Mouse (Mus musculus): ENCODE data around the gene Synpo2l.

Synpo2l gene

GRCm38 (mm10) chr14:20694185-20694883, 26.2 kb upstream of the Synpo2l start:
- ChIA-PET CTCF (interaction anchor here in 1 of 4 experiments (0.9 to 2.5 kb wide), 4 partner anchors 22 to 104 kb away, joined by 3 to 8 read pairs (median 6); no protein-coding TSS in a partner anchor), POLR2A (interaction anchor here (0.6 to 5.1 kb wide), 23 partner anchors 9 to 381 kb away, joined by 3 to 43 read pairs (median 4); partner anchors contain the start of genes Sec24c (in 3 of the 4), Vcl (in 2 of the 4), Zswim8 (in 2 of the 4) and Adk (in 1 of the 4))

- ChIA-PET POLR2A (interaction anchor here (0.6 to 5.1 kb wide), 21 partner anchors 8 to 1120 kb away, joined by 3 to 43 read pairs (median 4); partner anchors contain the start of genes Sec24c (in 3 of the 4), Zswim8 (in 2 of the 4), Adk (in 1 of the 4) and Ap3m1 (in 1 of the 4)), CTCF (interaction anchor here in 2 of 4 experiments (0.9 to 1.2 kb wide), 3 partner anchors 12 to 105 kb away, joined by 3 read pairs; no protein-coding TSS in a partner anchor)
These were observed 25.5 kb upstream of the Synpo2l start for GRCm38 (mm10) chr14:20693589-20694101.

GRCm38 (mm10) chr14:20691772-20692171, 23.6 kb upstream of the Synpo2l start:
- ChIA-PET POLR2A (interaction anchor here in 2 of 4 experiments (1.9 to 5.1 kb wide), 4 partner anchors 9 to 18 kb away, joined by 7 to 43 read pairs (median 20); partner anchors contain the start of gene Sec24c (in 2 of the 2)), CTCF (no interaction called here)

- ChIA-PET CTCF (no interaction called here), POLR2A (interaction anchor here in 2 of 4 experiments (0.5 to 1.6 kb wide), 6 partner anchors 10 to 213 kb away, joined by 3 to 4 read pairs (median 3); no protein-coding TSS in a partner anchor)
These were observed 20.9 kb upstream of the Synpo2l start for GRCm38 (mm10) chr14:20689009-20689408.

GRCm38 (mm10) chr14:20686576-20686975, 18.4 kb upstream of the Synpo2l start:
- POLR2A ChIA-PET, result interaction anchor here in 2 of 4 experiments (1.0 to 5.3 kb wide), 5 partner anchors 12 to 21 kb away, joined by 3 to 34 read pairs (median 4); partner anchors contain the start of genes Chchd1 (in 1 of the 2), Sec24c (in 1 of the 2) and Zswim8 (in 1 of the 2)
- CTCF ChIA-PET, result interaction anchor here in 1 of 4 experiments (0.6 kb wide), 1 partner anchor 69 kb away, joined by 3 read pairs; no protein-coding TSS in a partner anchor

GRCm38 (mm10) chr14:20682498-20682897, 14.3 kb upstream of the Synpo2l start:
- ChIA-PET CTCF (interaction anchor here in 2 of 4 experiments (0.6 to 2.0 kb wide), 9 partner anchors 9 to 368 kb away, joined by 3 to 5 read pairs (median 3); no protein-coding TSS in a partner anchor), POLR2A (interaction anchor here in 3 of 4 experiments (0.5 to 6.4 kb wide), 16 partner anchors 8 to 246 kb away, joined by 3 to 43 read pairs (median 6); partner anchors contain the start of genes Fut11 (in 3 of the 3), Sec24c (in 2 of the 3), Chchd1 (in 1 of the 3) and Usp54 (in 1 of the 3))

- CTCF ChIA-PET, result interaction anchor here in 1 of 4 experiments (1.1 to 2.0 kb wide), 4 partner anchors 9 to 20 kb away, joined by 3 to 5 read pairs (median 3); no protein-coding TSS in a partner anchor
- POLR2A ChIA-PET, result interaction anchor here in 2 of 4 experiments (1.0 to 6.4 kb wide), 12 partner anchors 8 to 247 kb away, joined by 3 to 43 read pairs (median 8); partner anchors contain the start of genes Fut11 (in 2 of the 2), Sec24c (in 2 of the 2), Chchd1 (in 1 of the 2) and Usp54 (in 1 of the 2)
These were observed 13.6 kb upstream of the Synpo2l start for GRCm38 (mm10) chr14:20681742-20682141.

GRCm38 (mm10) chr14:20677906-20678305, 9.8 kb upstream of the Synpo2l start:
- ChIA-PET CTCF (no interaction called here), POLR2A (interaction anchor here in 1 of 4 experiments (1.3 to 1.7 kb wide), 2 partner anchors 10 to 17 kb away, joined by 3 to 4 read pairs; partner anchors contain the start of gene Fut11)

- ChIA-PET POLR2A (interaction anchor here (0.5 to 5.3 kb wide), 109 partner anchors 8 to 1159 kb away, joined by 3 to 84 read pairs (median 4); partner anchors contain the start of genes Anxa7 (in 3 of the 4), Ppp3cb (in 3 of the 4), Usp54 (in 3 of the 4) and Adk (in 2 of the 4)), CTCF (interaction anchor here (0.5 to 3.4 kb wide), 16 partner anchors 13 to 560 kb away, joined by 3 to 34 read pairs (median 5); partner anchors contain the start of genes Adk (in 1 of the 4), Ap3m1 (in 1 of the 4) and Mrps16 (in 1 of the 4))
These were observed 6.1 kb upstream of the Synpo2l start, which contains the start of gene Sec24c for GRCm38 (mm10) chr14:20674064-20674833. Gene Sec24c, plus strand, starts transcription at chr14:20674308.

- POLR2A ChIA-PET, result interaction anchor here (0.5 to 5.3 kb wide), 99 partner anchors 8 to 1159 kb away, joined by 3 to 84 read pairs (median 5); partner anchors contain the start of genes Anxa7 (in 3 of the 4), Ppp3cb (in 3 of the 4), Usp54 (in 3 of the 4) and Adk (in 2 of the 4)
- CTCF ChIA-PET, result interaction anchor here (0.5 to 3.4 kb wide), 24 partner anchors 8 to 560 kb away, joined by 3 to 34 read pairs (median 4); partner anchors contain the start of genes Adk (in 1 of the 4), Ap3m1 (in 1 of the 4), Cfap70 (in 1 of the 4) and Mrps16 (in 1 of the 4)
These were observed 5.5 kb upstream of the Synpo2l start for GRCm38 (mm10) chr14:20673735-20674063.

- ChIA-PET POLR2A (interaction anchor here in 3 of 4 experiments (0.7 to 5.3 kb wide), 59 partner anchors 10 to 614 kb away, joined by 3 to 84 read pairs (median 6); partner anchors contain the start of genes Ppp3cb (in 3 of the 3), Anxa7 (in 2 of the 3), Fut11 (in 2 of the 3) and Usp54 (in 2 of the 3)), CTCF (interaction anchor here (0.6 to 3.4 kb wide), 24 partner anchors 9 to 559 kb away, joined by 3 to 34 read pairs (median 4); partner anchors contain the start of genes Adk (in 1 of the 4), Ap3m1 (in 1 of the 4), Cfap70 (in 1 of the 4) and Mrps16 (in 1 of the 4))
These were observed 4.8 kb upstream of the Synpo2l start for GRCm38 (mm10) chr14:20672990-20673389.

GRCm38 (mm10) chr14:20667469-20667868, 685 bp downstream of the Synpo2l start:
- CTCF ChIA-PET, result no interaction called here
- POLR2A ChIA-PET, result interaction anchor here in 1 of 4 experiments (1.8 to 1.9 kb wide), 2 partner anchors 27 to 188 kb away, joined by 4 to 6 read pairs; partner anchors contain the start of genes Anxa7 and Usp54

GRCm38 (mm10) chr14:20664436-20664835, 3.7 kb downstream of the Synpo2l start:
- ChIA-PET CTCF (interaction anchor here in 3 of 4 experiments (0.6 to 1.2 kb wide), 3 partner anchors 9 to 88 kb away, joined by 3 read pairs; no protein-coding TSS in a partner anchor), POLR2A (interaction anchor here in 2 of 4 experiments (0.5 to 5.9 kb wide), 9 partner anchors 8 to 409 kb away, joined by 3 to 84 read pairs (median 4); partner anchors contain the start of genes Sec24c (in 2 of the 2), Adk (in 1 of the 2), Anxa7 (in 1 of the 2) and Ap3m1 (in 1 of the 2))

- POLR2A ChIA-PET, result interaction anchor here in 3 of 4 experiments (0.7 to 5.9 kb wide), 9 partner anchors 8 to 833 kb away, joined by 3 to 84 read pairs (median 4); partner anchors contain the start of genes Sec24c (in 2 of the 3), Adk (in 1 of the 3), Anxa7 (in 1 of the 3) and Ap3m1 (in 1 of the 3)
- CTCF ChIA-PET, result interaction anchor here in 2 of 4 experiments (0.8 to 1.2 kb wide), 2 partner anchors 87 to 88 kb away, joined by 3 read pairs; no protein-coding TSS in a partner anchor
These were observed 4.6 kb downstream of the Synpo2l start for GRCm38 (mm10) chr14:20663601-20664000.

- POLR2A ChIA-PET, result interaction anchor here in 3 of 4 experiments (1.2 to 5.9 kb wide), 9 partner anchors 7 to 270 kb away, joined by 3 to 84 read pairs (median 23); partner anchors contain the start of genes Sec24c (in 2 of the 3), Mrps16 (in 1 of the 3) and Usp54 (in 1 of the 3)
These were observed 5.4 kb downstream of the Synpo2l start for GRCm38 (mm10) chr14:20662740-20663139.

More at GRCm38 (mm10) chr14:20662740-20663139, 5.4 kb downstream of the Synpo2l start:
- CTCF ChIA-PET, result interaction anchor here in 3 of 4 experiments (0.8 to 3.9 kb wide), 4 partner anchors 10 to 87 kb away, joined by 3 to 32 read pairs (median 17); no protein-coding TSS in a partner anchor
